Mouse (Mus musculus) limb, embryonic 12.5 days (tissue): ENCODE results near the gene Gm29094. TPM values are rescaled to one million over a fixed set of nuclear protein-coding genes. Genes with fewer than 3 reads are reported as not detected.

ENCODE experiments used
- ATAC-seq: fragments of 200-750 bp; cut with Nextera tagmentation; 2 replicates; pipeline ENCODE4 v1.8.0; 2017; ENCODE audit warnings: low read depth, moderate TSS enrichment; ENCODE audit not compliant: insufficient number of reproducible peaks, insufficient read depth, low FRiP score, low TSS enrichment
- H3K27ac ChIP-seq: fragments of 300-500 bp; sonication (generic); 2 replicates; pipeline ENCODE4 v1.5.1; 2016; ENCODE audit warnings: mild to moderate bottlenecking, moderate library complexity
- H3K27me3 ChIP-seq: fragments of 300-500 bp; sonication (generic); 2 replicates; pipeline ENCODE4 v1.6.1; 2016; ENCODE audit warnings: mild to moderate bottlenecking, moderate library complexity
- H3K36me3 ChIP-seq: fragments of 300-500 bp; sonication (generic); 2 replicates; pipeline ENCODE4 v1.6.1; 2016; ENCODE audit warnings: mild to moderate bottlenecking, moderate library complexity
- H3K4me1 ChIP-seq: fragments of 300-500 bp; sonication (generic); replicated peaks from 2 replicates; pipeline ENCODE4 v1.6.1; 2016
- H3K4me2 ChIP-seq: fragments of 300-500 bp; sonication (generic); 2 replicates; pipeline ENCODE4 v1.6.1; 2016; ENCODE audit warnings: mild to moderate bottlenecking, moderate library complexity
- H3K4me3 ChIP-seq: fragments of 300-500 bp; sonication (generic); replicated peaks from 2 replicates; pipeline ENCODE4 v1.5.1; 2016; ENCODE audit warnings: mild to moderate bottlenecking
- H3K9ac ChIP-seq: fragments of 300-500 bp; sonication (generic); replicated peaks from 2 replicates; pipeline ENCODE4 v1.6.1; 2016; ENCODE audit warnings: mild to moderate bottlenecking, moderate library complexity
- H3K9me3 ChIP-seq: fragments of 300-500 bp; sonication (generic); 2 replicates; pipeline ENCODE4 v1.6.1; 2016; ENCODE audit warnings: mild to moderate bottlenecking, moderate library complexity
- WGBS: fragments of 180-500 bp; shearing (Covaris S2); methylation state at CpG from one replicate; pipeline ENCODE4 v1.1.7; 2016; 5-methylcytosine and 5-hydroxymethylcytosine counted together
- polyA plus RNA-seq: library from polyadenylated mRNA; unstranded; fragments of >200 nt; fragmentation: Nextera tagmentation; extraction: Ambion mirVana; gene quantifications from 2 replicates; pipeline ENCODE4 v1.2.1, GENCODE M21; 2016

Gm29094 gene
- polyA plus RNA-seq, 1 experiment from 2014 or later: not detected

DNA sequence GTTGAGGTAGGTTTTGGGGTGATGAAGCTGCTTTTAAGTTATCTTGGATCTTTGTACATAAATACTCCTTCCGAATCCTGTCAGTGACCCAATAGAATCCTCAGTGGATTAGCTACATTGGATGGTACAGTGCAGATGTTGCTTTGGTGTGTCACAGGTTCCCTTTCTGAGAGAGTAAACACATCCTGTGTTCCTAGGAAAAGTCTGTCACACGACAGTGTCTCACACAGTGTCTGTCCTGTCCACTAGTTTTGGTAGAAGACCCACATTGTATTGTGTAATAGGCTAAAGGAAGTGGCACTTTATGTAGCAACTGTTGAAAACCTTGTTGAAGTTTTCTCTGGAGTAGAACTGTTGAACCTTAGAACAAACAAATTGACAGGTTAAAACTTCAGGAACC lies 54.2 kb downstream of the Gm29094 start:
- Histone ChIP-seq H3K9ac (no peak overlapping the region), H3K9me3 (no peaks in the 10 kb centered on the region), H3K4me1 (no peaks in the 10 kb centered on the region), H3K27me3 (no peaks in the 10 kb centered on the region), H3K4me2 (no peak overlapping the region), H3K4me3 (no peak overlapping the region), H3K36me3 (no peaks in the 10 kb centered on the region), H3K27ac (no peak overlapping the region)
- WGBS: 80% methylated on average over 2 of the region's 2 CpGs
- ATAC-seq: no peak

DNA sequence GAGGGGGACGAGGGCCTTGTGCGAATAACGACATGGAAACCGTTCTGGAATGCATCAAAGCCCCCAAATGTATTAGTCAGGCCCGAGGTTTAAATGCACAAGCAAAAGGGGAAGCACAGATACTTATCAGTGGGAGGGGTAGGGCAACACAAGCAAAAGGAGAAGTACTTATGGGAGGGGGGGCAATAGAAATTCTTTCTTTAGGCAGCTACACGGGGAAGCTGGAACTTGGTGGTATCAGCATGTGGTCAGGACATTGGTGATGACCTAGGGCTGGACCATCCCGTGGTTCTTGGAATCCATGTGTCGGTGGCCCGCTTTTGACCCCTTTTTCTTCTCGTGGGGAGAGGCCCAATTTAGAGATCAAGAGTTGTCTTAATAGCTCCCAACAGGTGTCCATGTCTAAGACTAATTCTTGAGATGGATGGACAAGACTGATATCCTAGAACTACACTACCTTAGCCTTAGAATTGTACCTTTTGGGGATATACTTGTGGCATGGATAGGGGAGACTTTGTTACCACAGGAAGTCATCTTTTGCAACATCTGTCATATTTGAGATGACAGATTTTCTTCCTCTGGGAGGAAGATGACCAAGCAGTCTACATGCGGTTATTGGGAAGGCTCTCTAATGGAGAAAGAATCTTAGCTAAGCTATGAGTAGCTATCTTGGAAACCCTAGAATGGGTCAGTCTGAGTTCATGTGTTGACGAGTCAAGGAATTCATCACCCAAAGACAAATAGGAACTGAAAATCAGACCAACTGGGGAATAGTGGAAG lies 57.6 kb downstream of the Gm29094 start:
- H3K9me3 ChIP-seq: no peaks in the 10 kb centered on the region
- no peak overlapping the region for H3K27ac ChIP-seq
- no peak overlapping the region for H3K4me3 ChIP-seq
- H3K9ac ChIP-seq: no peak overlapping the region
- WGBS: 83% methylated on average over 12 of the region's 12 CpGs
- ATAC-seq: no peak
- H3K4me2 ChIP-seq: no peak overlapping the region
- no peaks in the 10 kb centered on the region for H3K27me3 ChIP-seq
- H3K4me1 ChIP-seq: no peaks in the 10 kb centered on the region
- H3K36me3 ChIP-seq: no peaks in the 10 kb centered on the region

DNA sequence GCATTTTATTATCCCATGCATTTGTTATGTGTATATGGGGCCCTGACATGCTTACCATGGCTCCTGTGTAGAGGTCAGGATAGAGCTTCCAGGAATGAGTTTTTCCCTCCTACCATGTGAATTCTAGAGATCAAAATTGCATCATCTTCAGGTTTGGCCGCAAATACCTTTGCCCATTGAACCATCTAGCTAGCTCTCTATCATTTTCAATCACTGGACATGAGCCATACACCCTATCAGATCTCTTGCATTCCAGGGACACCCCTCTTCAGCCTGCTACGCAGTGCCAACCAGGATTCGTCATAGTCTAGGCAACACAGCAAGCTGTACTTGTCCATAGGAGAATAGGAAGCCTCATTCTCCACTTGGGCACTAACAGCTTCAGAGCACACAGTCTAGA lies 64.8 kb downstream of the Gm29094 start:
- Histone ChIP-seq H3K27ac (no peak overlapping the region), H3K27me3 (no peaks in the 10 kb centered on the region), H3K9me3 (no peaks in the 10 kb centered on the region), H3K4me1 (no peaks in the 10 kb centered on the region), H3K4me2 (no peak overlapping the region), H3K36me3 (no peaks in the 10 kb centered on the region), H3K4me3 (no peak overlapping the region), H3K9ac (no peak overlapping the region)
- WGBS: 92% methylated on average over 3 of the region's 3 CpGs
- ATAC-seq: no peak

DNA sequence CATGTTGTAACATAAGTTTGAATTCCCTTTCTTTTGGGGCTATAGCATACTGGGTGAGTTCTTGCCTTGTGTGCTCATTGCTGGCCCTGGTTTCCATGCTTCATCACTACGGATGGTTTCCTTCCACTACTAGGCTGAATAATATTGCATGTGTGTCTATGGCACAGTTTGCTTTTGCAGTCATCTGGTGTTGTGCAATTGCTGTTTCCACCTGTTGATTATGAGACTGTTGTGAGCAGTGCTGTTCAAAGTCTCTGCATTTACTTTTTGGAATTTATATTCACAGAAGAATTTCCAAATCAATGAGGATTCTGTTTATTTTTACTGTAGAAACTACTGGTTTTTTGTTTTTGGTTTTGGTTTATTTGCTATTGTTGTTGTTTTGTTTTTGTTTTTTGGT lies 65.4 kb downstream of the Gm29094 start:
- Histone ChIP-seq H3K9ac (no peak overlapping the region), H3K4me2 (no peak overlapping the region), H3K36me3 (no peaks in the 10 kb centered on the region), H3K27me3 (no peaks in the 10 kb centered on the region), H3K27ac (no peak overlapping the region), H3K4me1 (no peaks in the 10 kb centered on the region), H3K4me3 (no peak overlapping the region), H3K9me3 (no peaks in the 10 kb centered on the region)
- 86% methylated on average over 1 of the region's 1 CpGs for WGBS
- ATAC-seq: no peak

Other genes starting within 250 kb of the Gm29094 start
- not detected in 2 replicates for gene Bcl2a1a, start 242.5 kb upstream of the Gm29094 start, polyA plus RNA-seq
- not detected in 2 replicates for gene Trim43b, start 106.5 kb upstream of the Gm29094 start, polyA plus RNA-seq
- gene Bcl2a1b, start 170 bp upstream of the Gm29094 start, polyA plus RNA-seq: 0.64 and 0.76 TPM in 2 replicates
- 24.2 and 25.5 TPM in 2 replicates for gene Mthfs, start 11.3 kb downstream of the Gm29094 start, polyA plus RNA-seq